Mouse (Mus musculus): Measurements from ENCODE around the gene Ubash3a.

DNA sequence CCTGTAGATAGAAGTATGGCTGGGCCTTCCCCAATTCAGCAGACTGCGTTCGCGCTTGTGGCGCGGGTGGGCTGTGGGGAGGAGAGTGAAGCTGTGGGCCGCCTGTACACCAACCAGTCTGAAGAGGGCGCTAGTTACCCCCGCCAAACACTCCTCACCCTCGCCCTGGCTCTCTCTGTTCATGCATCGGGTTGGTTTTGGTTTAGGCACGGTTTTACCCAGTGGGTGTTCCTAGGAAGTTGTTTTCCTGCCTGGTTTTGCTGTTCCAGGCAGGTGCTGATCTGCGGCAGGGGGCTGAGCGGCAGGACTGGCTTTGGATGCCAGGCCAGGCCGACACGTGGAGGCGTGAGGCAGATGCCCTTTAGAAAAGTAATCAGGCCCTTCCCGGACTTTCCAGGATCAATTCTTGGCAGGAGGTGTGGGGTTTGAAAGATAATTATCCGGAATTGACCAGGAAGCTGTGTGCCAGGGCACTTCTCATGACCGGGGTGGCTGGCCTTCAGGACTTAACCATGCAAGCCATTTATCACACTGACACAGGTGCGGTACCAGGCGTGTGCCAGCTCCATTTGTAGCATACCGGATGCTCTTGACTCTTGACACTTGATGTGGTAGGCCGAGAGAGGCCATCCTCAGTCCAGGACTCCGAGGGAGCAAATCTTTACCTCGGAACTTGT, 87.7 kb downstream of the Ubash3a start:
- no peak for TF ChIP-seq MAFK (IDR thresholded peaks at IDR 0.05; ENCODE audit: borderline replicate concordance, low read depth, low read length)
- TF ChIP-seq ZKSCAN1 (IDR thresholded peaks at IDR 0.05; ENCODE audit: low read depth, low read length), result no peak
- TF ChIP-seq CHD1 (IDR thresholded peaks at IDR 0.05; ENCODE audit: low read depth, low read length), result no peak
- TF ChIP-seq CTCF (IDR thresholded peaks at IDR 0.05 in 2 of 3, conservative IDR thresholded peaks at IDR 0.05 in 1 of 3; ENCODE audit: control insufficient read depth in 1 of 3, insufficient read depth in 1 of 3, low read depth in 2 of 3, low read length in 3 of 3, poor library complexity in 1 of 3, severe bottlenecking in 1 of 3), result peak; percentile 76 to 86 (median 79)
- TF ChIP-seq MAX (IDR thresholded peaks at IDR 0.05; ENCODE audit: low read length), result no peak; the same call in none of the 2 replicates
- no peak for TF ChIP-seq GATA1 (IDR thresholded peaks at IDR 0.05; ENCODE audit: low read depth, low read length)
- TF ChIP-seq EP300 (IDR thresholded peaks at IDR 0.05; ENCODE audit: low read depth in 1 of 2, low read length in 2 of 2), result no peak
- TF ChIP-seq KAT2A (conservative IDR thresholded peaks at IDR 0.05; ENCODE audit: low read depth, low read length), result no peak
- TF ChIP-seq TCF12 (IDR thresholded peaks at IDR 0.05; ENCODE audit: low read depth, low read length), result no peak
- TF ChIP-seq HCFC1 (IDR thresholded peaks at IDR 0.05; ENCODE audit: low read depth, low read length), result peak; percentile 65
- no peak for TF ChIP-seq CHD2 (IDR thresholded peaks at IDR 0.05; ENCODE audit: low read length)
